Mouse (Mus musculus): Measurements from ENCODE around the gene Ldb2.

The Ldb2 gene

GRCm38 (mm10) chr5:44725501-44725900 is 74.0 kb downstream of the Ldb2 start:
- no peak for ATAC-seq (ENCODE audit: insufficient number of reproducible peaks, low FRiP score, low TSS enrichment)

GRCm38 (mm10) chr5:44719872-44720271 is 79.6 kb downstream of the Ldb2 start:
- ATAC-seq (ENCODE audit: insufficient number of reproducible peaks, low FRiP score, low TSS enrichment) = no peak

GRCm38 (mm10) chr5:44714508-44714907 is 85.0 kb downstream of the Ldb2 start:
- ATAC-seq (ENCODE audit: insufficient number of reproducible peaks, low FRiP score, low TSS enrichment) = no peak

- no peak for ATAC-seq (ENCODE audit: insufficient number of reproducible peaks, low FRiP score, low TSS enrichment)
Measured at GRCm38 (mm10) chr5:44713181-44713789, 86.2 kb downstream of the Ldb2 start.

GRCm38 (mm10) chr5:44711211-44711610 is 88.3 kb downstream of the Ldb2 start:
- ATAC-seq (ENCODE audit: insufficient number of reproducible peaks, low FRiP score, low TSS enrichment) = no peak

- no peak for ATAC-seq (ENCODE audit: insufficient number of reproducible peaks, low FRiP score, low TSS enrichment)
Measured at GRCm38 (mm10) chr5:44710132-44710871, 89.2 kb downstream of the Ldb2 start.

- ATAC-seq (ENCODE audit: insufficient number of reproducible peaks, low FRiP score, low TSS enrichment) = no peak
Measured at GRCm38 (mm10) chr5:44709276-44709675, 90.2 kb downstream of the Ldb2 start.

GRCm38 (mm10) chr5:44707946-44708345 is 91.5 kb downstream of the Ldb2 start:
- ATAC-seq (ENCODE audit: insufficient number of reproducible peaks, low FRiP score, low TSS enrichment) = no peak

GRCm38 (mm10) chr5:44706997-44707698 is 92.3 kb downstream of the Ldb2 start:
- no peak for ATAC-seq (ENCODE audit: insufficient number of reproducible peaks, low FRiP score, low TSS enrichment)

GRCm38 (mm10) chr5:44697993-44698392 is 101.5 kb downstream of the Ldb2 start:
- no peak for ATAC-seq (ENCODE audit: insufficient number of reproducible peaks, low FRiP score, low TSS enrichment)

GRCm38 (mm10) chr5:44696548-44696947 is 102.9 kb downstream of the Ldb2 start:
- no peak for ATAC-seq (ENCODE audit: insufficient number of reproducible peaks, low FRiP score, low TSS enrichment)

GRCm38 (mm10) chr5:44693674-44694073 is 105.8 kb downstream of the Ldb2 start:
- ATAC-seq (ENCODE audit: insufficient number of reproducible peaks, low FRiP score, low TSS enrichment) = no peak

- no peak for ATAC-seq (ENCODE audit: insufficient number of reproducible peaks, low FRiP score, low TSS enrichment)
Measured at GRCm38 (mm10) chr5:44686344-44686743, 113.1 kb downstream of the Ldb2 start.

GRCm38 (mm10) chr5:44681054-44681638 is 118.3 kb downstream of the Ldb2 start:
- ATAC-seq (ENCODE audit: insufficient number of reproducible peaks, low FRiP score, low TSS enrichment) = no peak

GRCm38 (mm10) chr5:44677814-44678213 is 121.7 kb downstream of the Ldb2 start:
- ATAC-seq (ENCODE audit: insufficient number of reproducible peaks, low FRiP score, low TSS enrichment) = no peak

GRCm38 (mm10) chr5:44676145-44676754 is 123.2 kb downstream of the Ldb2 start:
- ATAC-seq (ENCODE audit: insufficient number of reproducible peaks, low FRiP score, low TSS enrichment) = no peak

GRCm38 (mm10) chr5:44670336-44670735 is 129.1 kb downstream of the Ldb2 start:
- ATAC-seq (ENCODE audit: insufficient number of reproducible peaks, low FRiP score, low TSS enrichment) = no peak

GRCm38 (mm10) chr5:44667907-44668306 is 131.6 kb downstream of the Ldb2 start:
- ATAC-seq (ENCODE audit: insufficient number of reproducible peaks, low FRiP score, low TSS enrichment) = no peak

- no peak for ATAC-seq (ENCODE audit: insufficient number of reproducible peaks, low FRiP score, low TSS enrichment)
Measured at GRCm38 (mm10) chr5:44667383-44667782, 132.1 kb downstream of the Ldb2 start.

GRCm38 (mm10) chr5:44659651-44660050 is 139.8 kb downstream of the Ldb2 start:
- ATAC-seq (ENCODE audit: insufficient number of reproducible peaks, low FRiP score, low TSS enrichment) = no peak

GRCm38 (mm10) chr5:44656707-44657106 is 142.8 kb downstream of the Ldb2 start:
- ATAC-seq (ENCODE audit: insufficient number of reproducible peaks, low FRiP score, low TSS enrichment) = no peak

Measured in cerebellum, adult (tissue).